ENCODE assay signal across 43 mouse cellular contexts in genomic region chr11:120445475-120445874, GRCm38 (mm10). TPM values are rescaled to one million over a fixed set of nuclear protein-coding genes. Genes with fewer than 3 reads are reported as not detected.
"Had no signal": no experiment of that assay in that cellular context is flagged by ENCODE, and none has a peak within 500 bp of the region (broad histone marks: within the 10 kb centered on the region; RNA-seq: fewer than 3 reads in every experiment).

No protein-coding gene starts in this region.

- H3K27ac ChIP-seq: heart, embryonic 13.5 days; heart, embryonic 15.5 days; hindbrain, embryonic 10.5 days; hindbrain, embryonic 12.5 days; hindbrain, embryonic 13.5 days; hindbrain, embryonic 14.5 days; hindbrain, embryonic 15.5 days; hindbrain, postnatal 0 days; intestine, embryonic 15.5 days; kidney, embryonic 15.5 days; kidney, postnatal 0 days; layer of hippocampus, adult 2 months had no signal

- H3K27me3 ChIP-seq: heart, embryonic 12.5 days; heart, embryonic 13.5 days; heart, embryonic 15.5 days; hindbrain, embryonic 12.5 days; hindbrain, embryonic 13.5 days; hindbrain, embryonic 15.5 days; intestine, embryonic 15.5 days; kidney, embryonic 15.5 days had no signal

- H3K9ac ChIP-seq: heart, embryonic 12.5 days; heart, embryonic 15.5 days; hindbrain, embryonic 12.5 days; hindbrain, embryonic 13.5 days; hindbrain, embryonic 14.5 days; hindbrain, embryonic 15.5 days; intestine, embryonic 15.5 days; kidney, embryonic 15.5 days had no signal

- H3K9me3 ChIP-seq: heart, embryonic 10.5 days; heart, embryonic 12.5 days; heart, embryonic 13.5 days; heart, embryonic 15.5 days; hindbrain, embryonic 10.5 days; hindbrain, embryonic 12.5 days; hindbrain, embryonic 13.5 days; hindbrain, embryonic 15.5 days; intestine, embryonic 15.5 days; kidney, embryonic 15.5 days had no signal

- H3K36me3 ChIP-seq: heart, embryonic 10.5 days; heart, embryonic 12.5 days; heart, embryonic 13.5 days; heart, embryonic 15.5 days; hindbrain, embryonic 10.5 days; hindbrain, embryonic 12.5 days; hindbrain, embryonic 13.5 days; hindbrain, embryonic 15.5 days; intestine, embryonic 15.5 days; kidney, embryonic 15.5 days had no signal

- H3K4me1 ChIP-seq: heart, embryonic 15.5 days; hindbrain, embryonic 12.5 days; hindbrain, embryonic 13.5 days; hindbrain, embryonic 15.5 days; intestine, embryonic 15.5 days had no signal

- DNase-seq: heart, postnatal 10 days; heart, postnatal 14 days; heart, postnatal 36 days; heart, postnatal 4 days; kidney, adult 11 months; kidney, adult 18-20 months; kidney, adult 2 months; kidney, adult 8-10 months; kidney, adult 9 months; kidney, postnatal 10 days; kidney, postnatal 14 days; kidney, postnatal 25 days; kidney, postnatal 36 days; kidney, postnatal 4 days; layer of hippocampus, adult 9-11 months; layer of hippocampus, postnatal 36 days had no signal

- H3K4me3 ChIP-seq: heart, embryonic 10.5 days; heart, embryonic 12.5 days; heart, embryonic 13.5 days; heart, embryonic 15.5 days; hindbrain, embryonic 10.5 days; hindbrain, embryonic 12.5 days; hindbrain, embryonic 13.5 days; hindbrain, embryonic 15.5 days; intestine, embryonic 15.5 days; kidney, embryonic 15.5 days; layer of hippocampus, adult 2 months had no signal

- H3K4me2 ChIP-seq: heart, embryonic 11.5 days; heart, embryonic 12.5 days; heart, embryonic 13.5 days; heart, embryonic 15.5 days; hindbrain, embryonic 12.5 days; hindbrain, embryonic 13.5 days; hindbrain, embryonic 14.5 days; hindbrain, embryonic 15.5 days; intestine, embryonic 15.5 days; kidney, embryonic 15.5 days had no signal

- ATAC-seq: hindbrain, embryonic 16.5 days; hindbrain, postnatal 0 days; inflammation-experienced regulatory T-cells, adult 6 months; intestine, embryonic 15.5 days; intestine, embryonic 16.5 days; intestine, postnatal 0 days had no signal

RNA-seq across cellular contexts. Expression of gene Tspan10, which starts 3.0 kb away (rescaled TPM):
- total RNA-seq: hematopoietic stem cell, adult 5-6 weeks; hindbrain, postnatal 0 days; layer of hippocampus, adult 18-20 months had no signal
- polyA plus RNA-seq: heart, embryonic 10.5 days; heart, embryonic 11.5 days; heart, embryonic 12.5 days; heart, embryonic 13.5 days; heart, embryonic 14.5 days; heart, embryonic 16.5 days; hindbrain, embryonic 11.5 days; hindbrain, embryonic 12.5 days; hindbrain, embryonic 13.5 days; hindbrain, embryonic 14.5 days; hindbrain, embryonic 15.5 days; hindbrain, embryonic 16.5 days; hindbrain, postnatal 0 days; intestine, embryonic 14.5 days; intestine, embryonic 15.5 days; intestine, embryonic 16.5 days; intestine, postnatal 0 days; kidney, embryonic 14.5 days; kidney, embryonic 15.5 days; kidney, embryonic 16.5 days; kidney, postnatal 0 days had no signal

RNA-seq across cellular contexts. Expression of gene Pde6g, which starts 7.8 kb away (rescaled TPM):
- total RNA-seq: hematopoietic stem cell, adult 5-6 weeks; hindbrain, postnatal 0 days had no signal
- polyA plus RNA-seq: heart, embryonic 13.5 days; hindbrain, embryonic 12.5 days; intestine, embryonic 14.5 days had no signal
